Mouse (Mus musculus) lung, postnatal 0 days (tissue): ENCODE data around the gene Rab4b. TPM values are rescaled to one million over a fixed set of nuclear protein-coding genes. Genes with fewer than 3 reads are reported as not detected.

ENCODE experiments used
- ATAC-seq: fragments of 200-750 bp; cut with Nextera tagmentation; 2 replicates; pipeline ENCODE4 v1.8.0; 2017; ENCODE audit warnings: moderate library complexity
- DNase-seq: peaks from one replicate; pipeline ENCODE4 v3.0.0-alpha.2; 2016; ENCODE audit warnings: low spot score
- H3K27ac ChIP-seq: fragments of 300-500 bp; sonication (generic); 2 replicates; pipeline ENCODE4 v1.5.1; 2014; ENCODE audit warnings: antibody characterized with exemption, mild to moderate bottlenecking, low read length, mixed read lengths
- H3K27me3 ChIP-seq: fragments of 300-500 bp; sonication (generic); replicated peaks from 2 replicates; pipeline ENCODE4 v1.6.1; 2014; ENCODE audit warnings: low read length, mixed read lengths; ENCODE audit not compliant: insufficient read depth
- H3K36me3 ChIP-seq: fragments of 300-500 bp; sonication (generic); 2 replicates; pipeline ENCODE4 v1.6.1; 2014; ENCODE audit warnings: low read length, mixed read lengths; ENCODE audit not compliant: insufficient read depth
- H3K4me1 ChIP-seq: fragments of 300-500 bp; sonication (generic); 2 replicates; pipeline ENCODE4 v1.6.1; 2014; ENCODE audit warnings: antibody characterized with exemption, low read depth, low read length, mixed read lengths; ENCODE audit not compliant: insufficient read depth
- H3K4me2 ChIP-seq: fragments of 300-500 bp; sonication (generic); replicated peaks from 2 replicates; pipeline ENCODE4 v1.6.1; 2014; ENCODE audit warnings: low read depth, mild to moderate bottlenecking, low read length, moderate library complexity, mixed read lengths
- H3K4me3 ChIP-seq: fragments of 300-500 bp; sonication (generic); 2 replicates; pipeline ENCODE4 v1.5.1; 2014; ENCODE audit warnings: low read depth, low read length
- H3K9ac ChIP-seq: fragments of 300-500 bp; sonication (generic); replicated peaks from 2 replicates; pipeline ENCODE4 v1.6.1; 2014; ENCODE audit warnings: low read depth, mild to moderate bottlenecking
- H3K9me3 ChIP-seq: fragments of 300-500 bp; sonication (generic); 2 replicates; pipeline ENCODE4 v1.6.1; 2016; ENCODE audit warnings: low read length, mixed read lengths
- CTCF ChIP-seq: IDR thresholded peaks from 2 replicates; pipeline ENCODE4 v1.5.1; 2016; ENCODE audit warnings: antibody characterized with exemption, mild to moderate bottlenecking
- EP300 ChIP-seq: IDR thresholded peaks from 2 replicates; pipeline ENCODE4 v1.6.1; 2016; ENCODE audit warnings: antibody characterized with exemption, mild to moderate bottlenecking, control low read depth
- WGBS: fragments of 180-500 bp; shearing (Covaris S2); extraction: QIAGEN DNeasy Blood & Tissue Kit; methylation state at CpG from one replicate; pipeline ENCODE4 v1.1.7; 2014; 5-methylcytosine and 5-hydroxymethylcytosine counted together
- polyA plus RNA-seq: library from polyadenylated mRNA; unstranded; fragments of >200 nt; fragmentation: Nextera tagmentation; extraction: Ambion mirVana; gene quantifications from 2 replicates; pipeline ENCODE4 v1.2.1, GENCODE M21; 2015

The Rab4b gene
- polyA plus RNA-seq, 1 experiment from 2014 or later, result 82.3 TPM

GRCm38 (mm10) chr7:27159256-27159655, 19.4 kb downstream of the Rab4b start:
- no peak for DNase-seq
- no peak overlapping the region for H3K27ac ChIP-seq
- no peak overlapping the region for H3K9ac ChIP-seq
- peaks cover 23% of the 10 kb centered on the region; the same call in 1 of the 2 replicates for H3K4me1 ChIP-seq
- H3K4me2 ChIP-seq, result no peak overlapping the region
- TF ChIP-seq CTCF (no peak), EP300 (no peak)
- H3K36me3 ChIP-seq, result peaks cover 18% of the 10 kb centered on the region; the same call in 1 of the 2 replicates
- no peaks in the 10 kb centered on the region for H3K9me3 ChIP-seq
- 97% methylated on average over 6 of the region's 6 CpGs for WGBS
- H3K4me3 ChIP-seq, result no peak overlapping the region
- ATAC-seq, result no peak
- H3K27me3 ChIP-seq, result no peaks in the 10 kb centered on the region

GRCm38 (mm10) chr7:27158171-27158570, 20.5 kb downstream of the Rab4b start:
- TF ChIP-seq EP300 (no peak), CTCF (no peak)
- Histone ChIP-seq H3K4me2 (no peak overlapping the region), H3K27ac (no peak overlapping the region), H3K4me1 (peaks cover 12% of the 10 kb centered on the region; the same call in 1 of the 2 replicates), H3K4me3 (no peak overlapping the region), H3K9ac (no peak overlapping the region), H3K9me3 (no peaks in the 10 kb centered on the region), H3K27me3 (no peaks in the 10 kb centered on the region), H3K36me3 (peaks cover 18% of the 10 kb centered on the region; the same call in 1 of the 2 replicates)
- ATAC-seq (no peak), DNase-seq (no peak)
- WGBS, result 95% methylated on average over 9 of the region's 9 CpGs

- whole genome bisulfite sequencing, result 70% methylated on average over 13 of the region's 13 CpGs
- Histone ChIP-seq H3K36me3 (peaks cover 18% of the 10 kb centered on the region; the same call in 1 of the 2 replicates), H3K4me2 (no peak overlapping the region), H3K27ac (no peak overlapping the region), H3K27me3 (no peaks in the 10 kb centered on the region), H3K9ac (no peak overlapping the region), H3K4me1 (peaks cover 10% of the 10 kb centered on the region; the same call in 1 of the 2 replicates), H3K9me3 (no peaks in the 10 kb centered on the region), H3K4me3 (no peak overlapping the region)
- DNase-seq, result no peak
- TF ChIP-seq CTCF, result no peak
- no peak for TF ChIP-seq EP300
- ATAC-seq, result no peak
Observed at GRCm38 (mm10) chr7:27156005-27156404, 22.7 kb downstream of the Rab4b start.

GRCm38 (mm10) chr7:27153205-27153764, 25.4 kb downstream of the Rab4b start, which contains the start of gene Cyp2t4:
Gene Cyp2t4 (plus strand): TSS chr7:27153714.
- H3K27ac ChIP-seq, result peak within 1 kb of the TSS; percentile 64
- peaks cover 7% of the 10 kb centered on the region; the same call in 1 of the 2 replicates for H3K36me3 ChIP-seq
- DNase-seq (peak; percentile 81), ATAC-seq (peak; percentile 86)
- H3K27me3 ChIP-seq, result no peaks in the 10 kb centered on the region
- TF ChIP-seq CTCF (no peak), EP300 (peak; percentile 66)
- H3K9me3 ChIP-seq, result no peaks in the 10 kb centered on the region
- H3K4me3 ChIP-seq, result no peak within 1 kb of the TSS
- no peak within 1 kb of the TSS for H3K9ac ChIP-seq
- no peaks in the 10 kb centered on the region for H3K4me1 ChIP-seq
- H3K4me2 ChIP-seq, result peak within 1 kb of the TSS; percentile 14; the same call in 1 of the 2 replicates
- 35% methylated on average over 10 of the region's 10 CpGs for WGBS

GRCm38 (mm10) chr7:27136410-27136996, 42.2 kb downstream of the Rab4b start:
- no peak overlapping the region for H3K9ac ChIP-seq
- H3K4me2 ChIP-seq, result no peak overlapping the region
- ATAC-seq (no peak), DNase-seq (no peak)
- H3K36me3 ChIP-seq, result no peaks in the 10 kb centered on the region
- H3K4me3 ChIP-seq, result no peak overlapping the region
- no peaks in the 10 kb centered on the region for H3K4me1 ChIP-seq
- 36% methylated on average over 8 of the region's 8 CpGs for WGBS
- no peaks in the 10 kb centered on the region for H3K27me3 ChIP-seq
- TF ChIP-seq EP300 (no peak), CTCF (no peak)
- no peaks in the 10 kb centered on the region for H3K9me3 ChIP-seq
- H3K27ac ChIP-seq, result no peak overlapping the region

- Histone ChIP-seq H3K4me1 (no peaks in the 10 kb centered on the region), H3K36me3 (no peaks in the 10 kb centered on the region), H3K9me3 (no peaks in the 10 kb centered on the region), H3K4me2 (no peak overlapping the region), H3K27ac (no peak overlapping the region), H3K27me3 (no peaks in the 10 kb centered on the region), H3K9ac (no peak overlapping the region), H3K4me3 (no peak overlapping the region)
- ATAC-seq, result no peak
- TF ChIP-seq EP300 (no peak), CTCF (no peak)
- 81% methylated on average over 4 of the region's 4 CpGs for WGBS
- DNase-seq, result no peak
Observed at GRCm38 (mm10) chr7:27133757-27134156, 44.9 kb downstream of the Rab4b start.
